Mouse (Mus musculus): ENCODE measurements around the gene Scrt2.

Scrt2 gene

DNA sequence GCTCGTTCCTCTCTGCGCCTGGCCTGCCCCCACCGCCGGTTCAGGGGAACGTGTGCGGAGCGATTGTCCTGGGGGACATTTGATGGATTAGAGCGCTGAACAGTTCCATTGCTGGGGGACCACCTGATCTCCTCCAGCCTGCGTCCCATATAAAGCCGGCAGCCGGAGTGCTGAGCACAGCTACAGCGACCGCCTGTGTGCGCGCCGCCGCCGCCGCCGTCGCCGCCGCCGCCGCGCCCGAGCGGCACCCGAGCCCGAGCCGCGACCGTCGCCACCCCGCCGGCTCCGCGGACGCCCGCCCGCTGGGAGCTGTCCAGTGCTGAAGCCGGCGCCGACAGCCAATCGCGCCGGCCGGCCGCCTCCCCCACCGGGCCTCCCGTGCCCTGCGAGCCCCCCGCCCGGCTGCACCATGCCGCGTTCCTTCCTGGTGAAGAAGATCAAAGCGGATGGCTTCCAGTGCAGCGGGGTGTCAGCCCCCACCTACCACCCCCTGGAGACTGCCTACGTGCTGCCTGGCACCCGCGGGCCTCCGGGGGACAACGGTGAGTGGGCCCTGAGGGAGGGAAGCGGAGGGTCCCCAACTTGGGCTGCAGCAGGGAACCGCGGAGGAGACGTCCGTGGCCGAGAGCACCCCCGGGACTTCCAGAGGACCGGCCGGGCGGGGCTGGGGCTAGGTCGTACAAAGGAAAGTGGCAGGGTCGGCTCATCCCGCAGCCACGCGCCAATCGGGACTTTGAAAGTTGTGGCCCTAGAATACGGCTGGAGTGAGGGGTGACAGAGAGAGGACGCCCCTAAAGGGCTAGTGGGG lies 516 bp downstream of the Scrt2 start:
- peak; percentile 81 for DNase-seq (ENCODE audit: low read depth, low spot score)

DNA sequence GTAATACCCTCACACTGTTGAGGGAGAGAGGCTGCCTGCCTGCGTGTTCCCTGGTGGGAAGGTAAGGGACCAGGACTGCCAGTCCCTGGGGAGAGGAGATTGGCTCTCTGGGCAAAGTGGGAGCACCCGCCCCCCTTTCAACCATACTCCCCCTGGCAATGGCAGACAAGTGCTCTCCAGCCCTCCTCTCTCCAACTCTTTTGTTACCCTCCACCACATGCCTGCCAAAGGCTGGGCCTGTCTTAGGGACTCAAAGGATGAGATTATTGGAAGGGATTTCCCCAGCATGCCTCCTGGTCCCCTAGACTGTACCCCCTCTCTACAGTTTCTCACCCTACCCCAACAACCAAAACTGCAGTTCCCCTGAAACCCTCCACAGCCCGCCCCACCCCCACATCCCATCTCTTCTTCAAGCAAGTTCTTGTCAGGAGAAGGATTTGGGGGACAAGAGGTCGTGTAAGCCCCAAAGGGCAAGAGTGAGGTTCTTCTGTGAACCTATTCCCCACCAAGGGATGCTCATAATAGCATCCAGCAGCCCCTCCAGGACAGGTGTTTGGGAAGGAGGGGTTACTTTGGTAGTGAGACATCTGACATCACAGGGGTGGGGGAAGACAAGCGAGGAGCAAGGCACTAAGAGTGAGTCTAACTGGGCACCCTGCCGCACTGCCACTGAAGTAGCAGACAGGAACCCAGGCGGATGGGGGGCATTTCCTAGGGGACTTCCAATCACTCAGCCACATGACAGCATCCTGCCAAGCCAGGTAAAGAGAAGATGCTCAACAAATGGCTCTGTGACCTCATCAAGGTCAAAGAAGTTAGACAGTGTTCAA lies 1.3 kb downstream of the Scrt2 start:
- no peak for DNase-seq (ENCODE audit: low read depth, low spot score)

DNA sequence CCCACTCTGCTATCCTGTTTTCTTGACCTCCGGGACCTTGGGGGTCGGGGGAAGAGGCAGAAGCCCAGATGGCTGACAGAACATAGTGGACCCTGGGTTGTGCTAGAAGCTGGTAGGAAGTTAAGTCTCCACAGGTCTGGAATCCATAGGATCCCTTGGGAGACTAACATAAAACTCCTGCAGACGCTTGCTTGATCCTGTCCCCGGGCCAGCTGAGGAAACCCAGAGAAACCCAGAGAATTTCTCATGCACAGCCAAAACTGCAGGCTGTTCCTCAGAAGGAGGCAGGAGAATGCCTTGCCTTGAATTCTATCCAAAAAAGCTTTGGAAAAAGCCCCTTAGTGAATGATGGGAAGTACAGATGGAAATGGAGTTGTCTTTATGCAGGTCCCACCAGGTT lies 2.1 kb downstream of the Scrt2 start:
- no peak for DNase-seq (ENCODE audit: low read depth, low spot score)

DNA sequence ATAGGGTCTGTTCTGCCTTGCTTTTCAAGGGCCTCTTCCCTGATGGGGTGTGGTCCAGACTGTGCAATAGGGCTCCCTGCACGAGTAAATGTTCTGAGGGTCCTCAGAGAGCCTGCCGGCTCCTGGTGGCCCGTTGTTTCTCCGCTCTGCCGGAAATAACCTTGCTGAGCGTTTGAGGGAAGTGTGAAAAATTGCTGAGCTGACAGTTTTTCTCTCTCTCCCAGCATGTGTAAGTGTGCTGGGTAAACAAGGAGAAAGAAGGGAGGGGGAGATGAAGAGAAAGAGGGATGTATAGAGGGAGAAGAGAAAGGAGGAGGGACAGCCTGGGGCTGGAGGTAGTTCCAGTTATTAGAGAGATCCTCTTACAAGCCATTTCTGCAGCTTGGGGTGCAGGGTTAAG lies 3.0 kb downstream of the Scrt2 start:
- no peak for DNase-seq (ENCODE audit: low read depth, low spot score)

DNA sequence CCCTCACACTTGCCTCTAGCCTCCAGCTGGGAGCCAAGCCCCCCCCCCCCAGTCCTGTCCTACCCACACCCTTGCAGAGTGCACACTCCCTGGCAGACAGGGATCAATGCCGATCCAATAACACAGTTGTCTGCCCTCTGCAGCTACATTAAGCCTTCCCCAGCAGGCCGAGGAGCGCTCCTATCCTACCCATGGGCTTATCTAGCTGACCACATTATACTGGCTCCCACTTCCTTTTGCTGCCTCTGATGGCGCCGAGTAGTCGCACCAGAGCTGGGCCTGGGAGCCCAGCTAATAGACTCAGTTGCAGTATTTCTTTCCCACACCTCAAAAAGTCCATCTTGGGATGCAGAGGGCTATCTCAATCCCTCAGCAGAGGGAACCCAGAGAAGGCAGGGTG lies 4.1 kb downstream of the Scrt2 start:
- no peak for DNase-seq (ENCODE audit: low read depth, low spot score)

DNA sequence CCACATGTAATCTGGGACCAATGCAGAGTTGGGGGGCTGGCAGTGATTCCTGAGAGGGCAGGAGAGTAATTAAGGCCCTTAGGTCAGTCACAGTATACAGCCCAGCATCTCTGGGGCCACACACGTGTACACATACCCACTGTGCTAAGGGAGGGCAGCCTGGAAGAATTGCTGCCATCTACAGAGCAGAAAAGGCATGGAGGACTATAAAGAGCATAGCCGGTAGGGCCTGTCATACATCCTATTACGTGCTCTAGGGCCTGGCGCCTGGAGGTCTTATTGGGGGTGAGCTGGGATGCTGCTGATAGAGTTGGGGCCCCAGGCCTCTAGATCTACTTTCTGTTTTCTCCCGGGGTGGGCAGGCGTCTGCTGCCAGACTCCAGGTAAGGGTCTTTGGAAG lies 5.1 kb downstream of the Scrt2 start:
- no peak for DNase-seq (ENCODE audit: low read depth, low spot score)

DNA sequence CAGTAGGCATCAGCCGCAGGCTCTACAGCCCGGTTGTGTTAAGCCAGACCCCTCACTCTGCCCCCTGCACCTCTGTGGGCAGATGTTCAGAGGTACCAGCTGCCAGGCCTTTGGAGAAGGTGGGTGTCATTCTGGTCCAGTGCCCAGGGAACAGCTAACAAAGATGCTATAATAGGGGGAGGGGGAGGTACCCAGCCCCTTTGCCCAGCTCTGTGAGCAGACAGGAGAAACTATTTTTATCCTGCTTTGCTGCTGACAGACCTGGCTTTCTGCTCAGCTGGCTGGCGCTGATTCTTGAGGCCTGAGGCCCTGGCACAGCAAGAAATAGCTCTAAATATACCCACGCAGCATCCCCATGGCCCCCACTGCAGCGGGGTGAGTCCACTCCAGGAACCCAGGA lies 5.8 kb downstream of the Scrt2 start:
- DNase-seq (ENCODE audit: low read depth, low spot score) = no peak

DNA sequence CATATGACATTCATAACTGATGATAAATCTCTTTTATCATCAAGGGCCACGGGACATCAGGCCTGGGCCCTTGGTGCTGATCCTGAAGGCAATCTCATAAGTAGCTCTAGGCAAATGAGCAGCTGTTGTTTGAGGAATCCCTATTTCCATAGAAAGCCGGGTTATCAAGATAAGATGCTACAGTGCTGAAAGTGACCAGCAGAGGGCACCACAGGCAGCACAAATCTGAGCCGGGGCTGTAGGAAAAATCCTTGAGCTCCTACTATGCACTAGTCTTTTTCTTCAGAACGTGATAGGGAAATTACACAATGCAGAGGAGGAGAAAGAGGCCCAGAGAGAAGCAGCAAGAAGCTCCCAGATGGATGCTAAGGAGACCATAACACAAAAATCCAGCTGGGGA lies 7.7 kb downstream of the Scrt2 start:
- peak; percentile 82 for DNase-seq (ENCODE audit: low read depth, low spot score)

DNA sequence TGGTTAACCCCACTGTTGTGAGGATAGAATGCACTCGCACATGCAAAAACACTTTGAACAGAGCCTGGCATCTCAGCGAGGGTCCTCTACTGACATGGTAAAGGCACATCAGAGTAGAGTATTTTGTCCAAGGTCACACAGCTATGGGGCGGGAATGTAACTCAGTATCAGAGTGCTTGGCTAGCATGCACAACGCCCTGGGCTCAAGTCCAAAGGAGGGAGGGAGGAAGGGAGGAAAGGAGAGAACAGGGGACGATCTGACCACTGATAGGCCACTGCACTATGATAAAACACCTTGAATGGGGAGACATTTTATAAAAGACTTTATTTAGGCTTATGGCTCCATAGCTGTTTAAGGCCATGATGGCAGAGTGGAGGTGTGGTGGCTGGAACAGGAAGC lies 8.3 kb downstream of the Scrt2 start:
- no peak for DNase-seq (ENCODE audit: low read depth, low spot score)

DNA sequence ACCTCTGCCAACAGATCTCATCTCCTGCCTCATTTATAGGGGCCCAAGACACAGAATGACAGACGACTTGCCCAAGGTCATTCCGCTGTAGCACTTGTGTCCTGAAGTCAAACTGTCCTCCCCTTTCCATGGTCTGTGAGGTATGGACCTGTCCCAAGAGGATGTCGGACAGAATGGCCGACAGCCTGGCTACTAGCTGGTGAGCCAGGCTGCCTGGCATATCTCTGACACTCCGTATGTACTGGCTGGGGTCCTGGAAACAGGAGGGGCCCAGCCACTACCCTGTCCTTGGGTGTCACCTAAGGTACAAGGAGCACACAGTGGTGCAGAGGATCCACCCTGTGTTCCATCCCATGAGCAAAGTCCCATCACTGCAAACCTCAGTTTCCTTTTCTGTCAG lies 9.2 kb downstream of the Scrt2 start:
- DNase-seq (ENCODE audit: low read depth, low spot score) = no peak

DNA sequence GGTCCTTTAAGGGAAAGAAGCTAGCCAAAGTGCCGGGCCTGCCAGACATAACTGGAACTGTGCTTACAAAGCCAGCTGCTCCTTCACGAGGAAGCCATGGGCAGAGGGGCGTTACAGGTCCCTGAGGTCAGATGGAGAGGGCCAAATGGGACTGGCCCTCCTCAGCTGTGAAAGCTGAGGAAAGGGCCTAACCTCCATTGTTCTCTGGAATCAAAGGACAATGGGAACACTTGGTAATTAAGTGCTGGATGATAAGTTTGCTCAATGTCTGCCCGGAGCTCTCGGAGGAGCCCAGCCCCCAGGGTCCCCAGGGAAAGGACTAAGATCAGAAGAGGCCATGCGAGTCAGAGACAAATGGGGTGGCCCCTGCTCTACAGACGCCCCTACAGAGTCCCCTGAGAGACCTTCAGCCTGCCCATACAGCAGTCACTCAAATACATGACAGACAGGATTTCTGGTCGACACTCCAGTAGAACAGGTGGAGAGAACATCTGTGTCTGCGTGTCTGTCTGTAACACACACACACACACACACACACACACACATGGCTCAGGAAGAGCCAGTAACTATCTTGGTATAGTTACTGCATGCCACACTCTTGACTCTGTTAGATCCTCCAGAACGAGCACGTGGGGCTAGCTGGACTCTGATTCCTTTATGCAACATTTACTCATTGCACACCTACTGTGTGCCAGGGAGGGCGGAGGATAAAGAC lies 10.2 kb downstream of the Scrt2 start:
- peak; percentile 42 for DNase-seq (ENCODE audit: low read depth, low spot score)

DNA sequence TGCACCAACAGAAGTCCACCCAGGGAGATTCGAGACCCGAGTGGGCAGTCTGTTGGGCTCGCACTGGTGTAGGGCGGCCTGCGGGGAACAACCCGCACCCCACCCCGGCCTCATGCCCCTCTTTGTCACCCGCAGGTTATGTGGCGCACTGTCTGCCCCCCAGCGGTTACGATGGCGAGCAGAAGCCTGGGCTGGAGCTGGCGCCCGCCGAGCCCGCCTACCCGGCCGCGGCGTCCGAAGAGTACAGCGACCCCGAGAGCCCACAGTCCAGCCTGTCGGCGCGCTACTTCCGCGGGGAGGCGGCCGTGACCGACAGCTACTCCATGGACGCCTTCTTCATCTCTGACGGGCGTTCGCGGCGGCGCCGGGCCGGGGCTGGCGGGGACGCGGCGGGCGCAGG lies 11.6 kb downstream of the Scrt2 start:
- DNase-seq (ENCODE audit: low read depth, low spot score) = peak; percentile 40

DNA sequence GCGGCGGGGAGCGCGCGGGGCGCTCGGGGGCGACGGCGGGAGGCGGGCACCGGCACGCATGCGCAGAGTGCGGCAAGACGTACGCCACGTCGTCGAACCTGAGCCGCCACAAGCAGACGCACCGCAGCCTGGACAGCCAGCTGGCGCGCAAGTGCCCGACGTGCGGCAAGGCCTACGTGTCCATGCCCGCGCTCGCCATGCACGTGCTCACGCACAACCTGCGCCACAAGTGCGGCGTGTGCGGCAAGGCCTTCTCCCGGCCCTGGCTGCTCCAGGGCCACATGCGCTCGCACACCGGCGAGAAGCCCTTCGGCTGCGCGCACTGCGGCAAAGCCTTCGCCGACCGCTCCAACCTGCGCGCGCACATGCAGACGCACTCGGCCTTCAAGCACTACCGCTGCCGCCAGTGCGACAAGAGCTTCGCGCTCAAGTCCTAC lies 12.0 kb downstream of the Scrt2 start:
- DNase-seq (ENCODE audit: low read depth, low spot score) = peak; percentile 93

DNA sequence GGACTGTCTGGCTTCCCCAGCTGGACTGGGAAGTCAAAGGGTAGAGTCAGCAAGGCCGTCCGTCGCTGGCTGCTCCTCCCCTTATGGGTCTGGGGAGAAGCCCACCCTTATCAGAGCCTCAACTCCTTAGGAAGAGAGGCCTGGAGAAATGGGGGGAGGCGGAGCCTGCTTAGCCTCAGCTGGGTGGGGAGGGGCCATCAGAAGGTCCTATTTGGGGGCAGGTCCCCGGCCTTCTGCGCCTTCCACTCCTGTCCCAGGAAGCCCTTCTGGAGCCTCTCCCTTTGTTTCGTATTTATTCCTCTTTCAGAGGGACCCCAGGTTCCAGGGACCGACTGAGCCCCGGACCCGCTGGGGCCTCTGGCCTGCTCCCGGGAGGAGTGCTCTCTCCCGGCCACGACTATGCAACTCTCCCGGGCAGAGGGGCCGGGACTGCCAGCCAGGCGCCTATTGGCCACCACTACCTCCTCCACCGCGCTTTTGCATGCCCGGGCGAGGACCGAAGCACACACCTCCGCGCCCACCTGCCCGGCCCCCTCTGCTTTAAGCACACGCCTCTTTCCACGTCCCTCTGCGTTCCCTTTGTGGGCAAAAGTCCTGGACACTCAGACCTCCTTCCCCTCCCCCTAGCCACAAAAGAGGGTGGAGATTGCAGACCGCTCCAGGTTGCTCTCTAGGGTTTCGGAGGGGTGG lies 13.7 kb downstream of the Scrt2 start:
- DNase-seq (ENCODE audit: low read depth, low spot score) = peak; percentile 96

DNA sequence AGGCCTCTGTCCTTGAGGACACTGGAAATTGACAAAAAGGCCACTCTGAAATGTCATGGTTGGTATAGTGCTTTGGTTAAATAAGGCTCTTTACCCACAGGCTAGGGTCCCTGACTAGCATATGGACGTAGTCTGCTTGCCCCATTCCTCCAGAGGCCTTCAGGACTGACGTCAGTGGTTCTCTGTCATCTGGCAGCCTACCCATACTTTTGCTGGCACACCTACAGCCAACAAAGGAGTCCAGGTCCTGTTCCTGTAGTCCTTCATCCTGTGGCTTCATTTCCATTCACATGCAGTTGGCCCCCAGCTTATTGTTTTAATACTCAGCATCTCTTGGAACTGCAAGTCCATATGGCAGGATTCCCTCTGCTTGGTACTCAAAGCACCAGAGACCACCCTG lies 15.6 kb downstream of the Scrt2 start:
- no peak for DNase-seq (ENCODE audit: low read depth, low spot score)

DNA sequence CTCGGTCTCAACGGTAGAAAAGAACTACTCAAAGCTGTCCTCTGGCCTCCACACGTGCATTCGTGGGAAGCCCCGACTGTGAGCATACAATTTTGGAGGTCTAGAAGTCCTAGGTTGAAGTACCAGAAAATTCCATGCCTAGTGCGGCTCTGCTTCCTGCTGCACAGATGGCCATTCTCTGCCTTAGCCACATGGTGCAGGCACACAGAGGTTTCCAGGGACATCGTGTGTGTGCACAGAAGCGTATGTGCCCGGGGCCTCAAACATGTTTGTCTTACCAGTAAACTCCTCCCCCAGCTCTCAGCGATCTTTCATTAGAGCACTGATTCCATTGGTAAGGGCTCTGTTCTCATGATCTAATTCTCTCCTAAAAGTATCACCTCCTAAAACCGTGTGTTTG lies 16.6 kb downstream of the Scrt2 start:
- no peak for DNase-seq (ENCODE audit: low read depth, low spot score)

DNA sequence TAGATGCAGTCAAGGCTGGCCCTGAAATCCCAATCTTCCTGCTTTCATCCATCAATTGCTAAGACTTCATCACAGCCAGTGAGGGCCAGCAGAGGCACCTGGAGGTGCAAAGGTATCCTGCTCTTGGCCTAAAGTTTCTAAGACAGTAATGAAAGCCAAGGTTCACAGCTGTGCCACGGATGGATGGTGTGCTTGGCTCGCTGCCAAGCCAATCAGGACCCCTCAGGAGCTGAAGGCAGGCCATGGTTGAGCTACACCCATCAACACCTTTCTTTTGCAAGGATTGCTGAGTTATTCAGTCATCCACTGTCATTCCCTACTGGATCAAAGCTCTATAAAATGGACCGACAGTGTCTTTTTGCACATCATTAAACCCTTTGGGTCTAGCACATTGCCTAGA lies 18.2 kb downstream of the Scrt2 start:
- DNase-seq (ENCODE audit: low read depth, low spot score) = peak; percentile 52

DNA sequence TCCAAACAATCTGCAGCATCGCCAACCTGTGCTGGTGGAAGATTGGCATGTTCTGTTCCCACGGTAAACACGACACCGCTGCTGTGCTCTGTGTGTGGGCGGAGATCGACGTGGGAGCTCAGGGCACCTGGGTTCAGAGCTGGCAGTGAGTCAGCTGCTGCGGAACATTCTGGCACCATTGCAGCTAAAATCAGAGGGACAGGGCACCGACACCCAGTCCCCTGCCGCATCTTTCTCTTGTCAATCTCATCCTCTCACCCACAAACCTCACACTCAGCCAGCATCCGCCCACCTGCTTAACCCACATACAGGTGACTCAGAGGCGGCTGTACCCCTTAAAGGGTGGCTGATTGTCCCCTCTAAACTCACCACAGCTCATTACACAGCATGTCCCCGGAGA lies 20.4 kb downstream of the Scrt2 start:
- no peak for DNase-seq (ENCODE audit: low read depth, low spot score)

DNA sequence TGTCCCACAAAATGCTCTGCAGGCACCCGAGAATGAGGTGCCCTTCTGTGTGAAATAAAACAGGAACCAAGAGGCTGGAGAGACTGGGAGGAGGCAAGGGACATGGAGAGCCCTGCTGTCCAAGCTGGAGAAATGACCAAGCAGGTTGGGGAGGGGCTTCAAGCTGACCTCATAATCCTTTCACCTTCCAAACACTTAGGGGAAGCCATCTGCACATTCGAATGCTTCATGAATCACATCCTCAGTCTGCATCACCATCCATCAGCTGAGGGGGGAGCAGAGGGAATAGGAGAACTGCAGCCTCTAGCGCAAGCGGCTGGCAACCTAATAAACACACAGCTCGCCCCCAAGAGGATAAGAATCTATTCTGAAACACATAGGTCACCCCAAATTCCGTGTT lies 21.0 kb downstream of the Scrt2 start:
- DNase-seq (ENCODE audit: low read depth, low spot score) = no peak

DNA sequence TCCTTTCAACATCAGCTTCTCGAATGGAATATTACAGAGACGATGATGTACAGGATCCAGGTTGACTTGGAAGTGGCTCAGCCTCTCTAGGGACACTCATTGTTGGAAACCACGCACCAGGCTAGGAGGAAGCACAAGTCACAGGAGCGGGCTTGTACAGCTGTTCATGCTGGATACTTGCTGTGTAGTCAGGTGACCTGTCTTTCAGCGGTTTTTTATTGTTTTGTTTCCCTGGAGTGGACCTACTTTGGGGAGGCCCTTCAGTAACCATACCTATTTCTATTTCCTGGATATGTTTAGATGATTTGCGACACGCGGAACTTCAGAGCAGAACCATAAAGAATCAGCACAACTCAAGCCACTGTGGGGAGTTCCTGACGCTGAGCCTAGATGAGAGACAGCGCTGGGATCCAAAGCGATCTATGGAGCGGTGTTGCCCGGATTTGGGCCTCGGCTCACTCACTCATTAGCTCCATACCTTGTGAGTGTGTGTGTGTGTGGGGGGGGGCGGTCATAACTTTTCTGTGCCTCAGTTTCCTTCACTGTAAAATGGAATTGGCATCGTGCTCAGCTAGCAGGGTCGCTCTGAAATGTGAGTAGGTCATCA lies 23.5 kb downstream of the Scrt2 start:
- DNase-seq (ENCODE audit: low read depth, low spot score) = no peak
